Mouse (Mus musculus): Measurements from ENCODE around the gene Cmtm7.

GRCm38 (mm10) chr9:114799498-114800107 lies 17.9 kb upstream of the Cmtm7 start:
- no peak for TF ChIP-seq CTCF (IDR thresholded peaks at IDR 0.05; ENCODE audit: borderline replicate concordance, insufficient read depth, low read length)
- TF ChIP-seq POLR2A (IDR thresholded peaks at IDR 0.05; ENCODE audit: low read depth, low read length), result no peak
